Mouse (Mus musculus) small intestine, adult 2 months (tissue): Measurements from ENCODE around the gene Mrgprf.

Source experiments
- CTCF ChIP-seq: fragments of 200-500 bp; IDR thresholded peaks from 2 replicates; pipeline ENCODE4 v1.5.1; 2012; ENCODE audit warnings: low read depth, mild to moderate bottlenecking, control low read depth, inconsistent platforms, low read length, moderate library complexity, mixed read lengths; ENCODE audit not compliant: insufficient replicate concordance, insufficient read length; ENCODE audit errors: extremely low read depth
- POLR2A ChIP-seq: fragments of 200-500 bp; IDR thresholded peaks from 2 replicates; pipeline ENCODE4 v1.6.1; 2012; ENCODE audit warnings: low read depth, mild to moderate bottlenecking, control low read depth, inconsistent platforms, low read length, moderate library complexity

DNA sequence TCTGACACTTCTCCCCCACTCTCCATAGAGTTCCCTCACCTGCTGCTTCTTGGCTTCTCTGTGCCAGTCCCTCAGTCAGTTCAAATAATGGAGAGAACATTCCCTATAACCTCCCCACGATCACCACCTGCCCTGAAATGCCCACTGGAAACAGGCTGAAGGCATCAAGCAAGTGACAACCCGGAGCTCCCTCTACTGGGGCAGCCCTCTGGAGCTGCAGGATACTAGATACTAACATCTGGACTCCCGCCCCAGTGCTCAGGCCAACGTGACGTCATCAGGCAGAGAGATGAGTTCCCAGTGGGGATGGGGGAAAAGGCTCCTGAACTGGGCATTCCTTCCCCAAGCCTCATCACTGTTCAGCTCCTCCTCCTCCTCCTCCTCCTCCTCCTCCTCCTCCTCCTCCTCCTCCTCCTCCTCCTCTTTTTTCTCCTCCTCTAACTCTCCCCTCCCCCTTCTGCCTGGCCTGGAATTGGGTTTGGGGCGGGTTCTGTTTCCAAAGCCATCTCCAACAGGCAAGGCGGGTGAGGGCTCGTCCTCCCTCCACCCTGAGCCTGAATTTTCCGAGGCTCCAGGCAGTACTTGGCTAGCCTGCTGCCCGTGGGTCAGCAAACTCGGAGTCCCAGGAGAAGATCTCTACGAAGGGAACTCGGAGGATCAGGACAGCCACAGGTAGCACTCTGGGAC is at the start of gene Mrgprf:
- TF ChIP-seq CTCF (no peak), POLR2A (no peak)
